Mouse (Mus musculus): Measurements from ENCODE around the gene Dlgap4. TPM values are rescaled to one million over a fixed set of nuclear protein-coding genes. Genes with fewer than 3 reads are reported as not detected.

Gene Dlgap4
- total and polyA plus RNA-seq, 3 experiments: 31.3 to 61.5 (median 32.5) TPM

GRCm38 (mm10) chr2:156658751-156659150, 45.2 kb downstream of the Dlgap4 start:
- DNase-seq: no peak
- no peak overlapping the region for H3K4me3 ChIP-seq
- H3K27me3 ChIP-seq (ENCODE audit: control insufficient read depth, insufficient read depth, low read length): no peaks in the 10 kb centered on the region
- WGBS: 66% methylated on average over 7 of the region's 7 CpGs
- no peak overlapping the region for H3K9ac ChIP-seq (ENCODE audit: low read depth, low read length)
- H3K4me1 ChIP-seq (ENCODE audit: control insufficient read depth, insufficient read depth, low read length): peaks cover 2% of the 10 kb centered on the region; the same call in 1 of the 2 replicates
- H3K36me3 ChIP-seq (ENCODE audit: control insufficient read depth, insufficient read depth, low read length): no peaks in the 10 kb centered on the region
- intact Hi-C loops (cut with DNase I): no loop called here
- TF ChIP-seq CTCF (IDR thresholded peaks at IDR 0.05) (peak; percentile 8; the same call in 1 of the 2 replicates), POLR2A (IDR thresholded peaks at IDR 0.05; ENCODE audit: insufficient read depth, low read depth, low read length) (no peak)
- no peaks in the 10 kb centered on the region for H3K79me2 ChIP-seq (replicated peaks; ENCODE audit: control insufficient read depth, insufficient read depth, low read length)
- no peak overlapping the region for H3K27ac ChIP-seq

- intact Hi-C loops (cut with DNase I): no loop called here
- 65% methylated on average over 6 of the region's 6 CpGs for WGBS
Observed at GRCm38 (mm10) chr2:156659981-156660380, 46.5 kb downstream of the Dlgap4 start.

GRCm38 (mm10) chr2:156663162-156663561, 49.7 kb downstream of the Dlgap4 start:
- Histone ChIP-seq H3K27ac (no peak overlapping the region), H3K79me2 (replicated peaks; ENCODE audit: control insufficient read depth, insufficient read depth, low read length) (no peaks in the 10 kb centered on the region), H3K27me3 (ENCODE audit: control insufficient read depth, insufficient read depth, low read length) (no peaks in the 10 kb centered on the region), H3K36me3 (ENCODE audit: control insufficient read depth, insufficient read depth, low read length) (no peaks in the 10 kb centered on the region), H3K4me3 (no peak overlapping the region), H3K9ac (ENCODE audit: low read depth, low read length) (no peak overlapping the region), H3K4me1 (ENCODE audit: control insufficient read depth, insufficient read depth, low read length) (no peaks in the 10 kb centered on the region; the same call in 1 of the 2 replicates)
- 74% methylated on average over 10 of the region's 10 CpGs for WGBS
- DNase-seq: no peak
- TF ChIP-seq POLR2A (IDR thresholded peaks at IDR 0.05; ENCODE audit: insufficient read depth, low read depth, low read length) (no peak), EP300 (IDR thresholded peaks at IDR 0.05; ENCODE audit: insufficient read depth, low read depth, low read length) (no peak), CTCF (IDR thresholded peaks at IDR 0.05) (no peak)
- intact Hi-C loops (cut with DNase I): no loop called here

More at GRCm38 (mm10) chr2:156659981-156660380, 46.5 kb downstream of the Dlgap4 start:
- Histone ChIP-seq H3K79me2 (replicated peaks; ENCODE audit: control insufficient read depth, insufficient read depth, low read length) (no peaks in the 10 kb centered on the region), H3K27ac (no peak overlapping the region), H3K36me3 (ENCODE audit: control insufficient read depth, insufficient read depth, low read length) (no peaks in the 10 kb centered on the region), H3K4me3 (no peak overlapping the region), H3K27me3 (ENCODE audit: control insufficient read depth, insufficient read depth, low read length) (no peaks in the 10 kb centered on the region), H3K9ac (ENCODE audit: low read depth, low read length) (no peak overlapping the region), H3K4me1 (ENCODE audit: control insufficient read depth, insufficient read depth, low read length) (peaks cover 2% of the 10 kb centered on the region; the same call in 1 of the 2 replicates)
- DNase-seq: no peak
- no peak for TF ChIP-seq EP300 (IDR thresholded peaks at IDR 0.05; ENCODE audit: insufficient read depth, low read depth, low read length)
- TF ChIP-seq CTCF (IDR thresholded peaks at IDR 0.05): no peak
- TF ChIP-seq POLR2A (IDR thresholded peaks at IDR 0.05; ENCODE audit: insufficient read depth, low read depth, low read length): no peak

- H3K27me3 ChIP-seq (ENCODE audit: control insufficient read depth, insufficient read depth, low read length): no peaks in the 10 kb centered on the region
- intact Hi-C loops (cut with DNase I): no loop called here
- WGBS: 27% methylated on average over 5 of the region's 5 CpGs
- H3K27ac ChIP-seq: no peak overlapping the region
- no peaks in the 10 kb centered on the region for H3K79me2 ChIP-seq (replicated peaks; ENCODE audit: control insufficient read depth, insufficient read depth, low read length)
- DNase-seq: no peak
- H3K36me3 ChIP-seq (ENCODE audit: control insufficient read depth, insufficient read depth, low read length): no peaks in the 10 kb centered on the region
- no peak overlapping the region for H3K4me3 ChIP-seq
- no peak overlapping the region for H3K9ac ChIP-seq (ENCODE audit: low read depth, low read length)
- no peaks in the 10 kb centered on the region for H3K4me1 ChIP-seq (ENCODE audit: control insufficient read depth, insufficient read depth, low read length)
- TF ChIP-seq EP300 (IDR thresholded peaks at IDR 0.05; ENCODE audit: insufficient read depth, low read depth, low read length) (no peak), CTCF (IDR thresholded peaks at IDR 0.05) (no peak), POLR2A (IDR thresholded peaks at IDR 0.05; ENCODE audit: insufficient read depth, low read depth, low read length) (no peak)
Observed at GRCm38 (mm10) chr2:156664407-156664806, 50.9 kb downstream of the Dlgap4 start.

- Histone ChIP-seq H3K36me3 (ENCODE audit: control insufficient read depth, insufficient read depth, low read length) (no peaks in the 10 kb centered on the region), H3K9ac (ENCODE audit: low read depth, low read length) (no peak overlapping the region), H3K27me3 (ENCODE audit: control insufficient read depth, insufficient read depth, low read length) (no peaks in the 10 kb centered on the region), H3K4me3 (no peak overlapping the region), H3K4me1 (ENCODE audit: control insufficient read depth, insufficient read depth, low read length) (no peaks in the 10 kb centered on the region), H3K27ac (no peak overlapping the region), H3K79me2 (replicated peaks; ENCODE audit: control insufficient read depth, insufficient read depth, low read length) (no peaks in the 10 kb centered on the region)
- DNase-seq: no peak
- 65% methylated on average over 8 of the region's 8 CpGs for WGBS
- TF ChIP-seq EP300 (IDR thresholded peaks at IDR 0.05; ENCODE audit: insufficient read depth, low read depth, low read length): no peak
- no peak for TF ChIP-seq CTCF (IDR thresholded peaks at IDR 0.05)
- no peak for TF ChIP-seq POLR2A (IDR thresholded peaks at IDR 0.05; ENCODE audit: insufficient read depth, low read depth, low read length)
- intact Hi-C loops (cut with DNase I): no loop called here
Observed at GRCm38 (mm10) chr2:156664993-156665518, 51.6 kb downstream of the Dlgap4 start.

GRCm38 (mm10) chr2:156665620-156666196, 52.2 kb downstream of the Dlgap4 start:
- Histone ChIP-seq H3K9ac (ENCODE audit: low read depth, low read length) (no peak overlapping the region), H3K27me3 (ENCODE audit: control insufficient read depth, insufficient read depth, low read length) (no peaks in the 10 kb centered on the region)

More at GRCm38 (mm10) chr2:156665620-156666196, 52.2 kb downstream of the Dlgap4 start:
- no peak overlapping the region for H3K27ac ChIP-seq
- TF ChIP-seq POLR2A (IDR thresholded peaks at IDR 0.05; ENCODE audit: insufficient read depth, low read depth, low read length): no peak
- TF ChIP-seq CTCF (IDR thresholded peaks at IDR 0.05): no peak
- H3K4me3 ChIP-seq: no peak overlapping the region
- no peaks in the 10 kb centered on the region for H3K36me3 ChIP-seq (ENCODE audit: control insufficient read depth, insufficient read depth, low read length)
- no peaks in the 10 kb centered on the region for H3K79me2 ChIP-seq (replicated peaks; ENCODE audit: control insufficient read depth, insufficient read depth, low read length)
- intact Hi-C loops (cut with DNase I): no loop called here
- WGBS: 82% methylated on average over 13 of the region's 13 CpGs
- no peaks in the 10 kb centered on the region for H3K4me1 ChIP-seq (ENCODE audit: control insufficient read depth, insufficient read depth, low read length)
- no peak for DNase-seq
